Mouse (Mus musculus) layer of hippocampus, adult 18-20 months (tissue): Measurements from ENCODE around the gene Eno2. TPM values are rescaled to one million over a fixed set of nuclear protein-coding genes. Genes with fewer than 3 reads are reported as not detected.

ENCODE experiments used
- DNase-seq, 2 experiments: peaks; one replicate each; pipeline ENCODE4 v3.0.0; 2022; ENCODE audit warnings: low spot score in 2 of 2
- total RNA-seq, 2 experiments: library from RNA; stranded (reverse); gene quantifications; 2 replicates each; pipeline ENCODE4 v1.2.3; 2021

The Eno2 gene
- total RNA-seq, 2 experiments from 2014 or later: 1,059 TPM

GRCm38 (mm10) chr6:124767920-124768703 is 1.4 kb downstream of the Eno2 start:
- peak in 1 of 2 experiments; percentile 62 for DNase-seq

GRCm38 (mm10) chr6:124767536-124767919 is 1.9 kb downstream of the Eno2 start:
- no peak for DNase-seq

- DNase-seq: no peak
Observed at GRCm38 (mm10) chr6:124765951-124766350, 3.5 kb downstream of the Eno2 start.

DNA sequence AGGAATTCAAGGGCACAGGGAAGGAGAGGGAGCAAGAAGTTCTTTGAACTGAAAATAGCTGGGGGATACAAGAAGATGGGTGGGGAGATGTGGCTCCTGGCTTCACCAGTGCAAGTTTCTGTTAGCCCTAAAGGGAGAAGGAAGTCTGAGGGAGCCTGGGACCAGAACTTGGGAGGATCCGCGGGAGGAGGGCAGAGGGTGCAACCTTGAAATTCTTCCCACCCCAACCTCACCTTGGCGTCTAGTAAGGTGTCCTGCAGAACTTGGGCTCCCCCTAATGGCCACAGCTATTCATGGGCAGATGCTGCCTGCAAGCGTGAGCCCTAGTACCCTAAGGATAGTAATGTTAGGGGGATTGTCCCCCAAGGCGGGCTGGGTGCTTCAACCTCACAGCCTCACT is 10.2 kb downstream of the Eno2 start:
- DNase-seq: peak; percentile 72 to 89

DNA sequence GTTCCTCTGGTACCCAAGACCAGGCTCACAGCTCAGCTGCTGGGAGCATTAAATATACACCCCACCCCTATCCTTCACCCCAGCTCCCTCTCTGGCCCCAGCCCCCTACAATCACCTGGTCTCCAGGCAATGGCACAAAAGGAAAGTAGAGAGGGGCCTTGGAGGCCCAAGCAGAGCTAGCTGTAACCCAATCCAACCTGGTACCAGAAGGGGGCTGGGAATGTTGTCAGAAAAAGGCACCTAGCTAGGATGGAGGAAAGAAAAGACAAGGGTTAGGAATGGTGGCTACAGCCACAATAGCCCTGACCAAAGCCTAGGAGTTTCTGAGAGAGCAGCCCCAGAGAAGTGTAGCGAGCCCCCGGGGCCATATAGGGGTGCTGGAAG is 10.6 kb downstream of the Eno2 start:
- no peak for DNase-seq

DNA sequence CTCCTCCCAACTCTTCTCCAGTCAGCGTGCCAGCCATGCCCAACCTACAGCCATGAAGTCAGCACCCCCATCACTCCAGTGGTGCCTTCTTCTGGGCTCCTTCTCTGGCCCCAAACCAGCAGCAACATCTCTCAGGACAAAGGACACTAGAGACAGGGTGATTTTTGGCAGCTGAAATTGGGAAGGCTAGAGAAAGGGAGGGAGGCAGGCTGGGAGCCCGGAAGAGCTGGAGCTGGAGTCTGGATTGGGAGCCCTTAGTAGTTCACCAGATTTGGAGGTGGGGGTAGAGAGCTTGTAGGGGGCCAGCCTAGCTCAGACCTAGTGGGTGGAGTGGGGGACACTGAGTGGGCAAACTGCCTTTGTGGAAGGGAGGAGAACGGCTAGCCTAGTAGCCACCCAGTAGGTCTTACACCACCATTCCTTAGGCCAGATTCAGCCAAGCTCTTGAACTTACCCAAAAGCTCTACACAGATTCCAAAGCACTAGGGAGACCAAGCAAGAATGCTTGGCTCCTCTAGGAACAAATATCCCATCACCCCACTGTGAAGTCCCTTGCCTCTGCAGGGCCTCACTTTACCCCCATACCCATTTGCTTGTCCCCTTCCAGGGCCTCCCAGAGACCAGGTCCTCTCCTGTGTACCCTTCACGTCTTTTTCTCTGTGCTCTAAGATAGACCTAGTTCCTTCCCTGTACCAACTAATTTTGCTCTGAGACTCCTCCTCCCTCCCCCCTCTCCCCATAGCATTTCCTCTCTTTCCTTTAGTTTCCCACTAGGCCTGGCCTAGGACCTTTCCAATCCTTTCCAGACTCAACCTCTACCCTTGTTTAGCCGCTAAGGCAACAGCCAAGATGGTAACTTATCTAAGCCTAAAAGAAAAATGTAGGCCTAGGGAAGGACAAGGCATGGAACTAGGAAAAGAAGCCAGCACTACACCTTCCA is 11.3 kb downstream of the Eno2 start:
- peak in 1 of 2 experiments; percentile 73 for DNase-seq

- DNase-seq: no peak
Observed at GRCm38 (mm10) chr6:124757351-124757880, 12.1 kb downstream of the Eno2 start.

GRCm38 (mm10) chr6:124756652-124757350 is 12.7 kb downstream of the Eno2 start:
- peak; percentile 67 to 75 for DNase-seq

DNA sequence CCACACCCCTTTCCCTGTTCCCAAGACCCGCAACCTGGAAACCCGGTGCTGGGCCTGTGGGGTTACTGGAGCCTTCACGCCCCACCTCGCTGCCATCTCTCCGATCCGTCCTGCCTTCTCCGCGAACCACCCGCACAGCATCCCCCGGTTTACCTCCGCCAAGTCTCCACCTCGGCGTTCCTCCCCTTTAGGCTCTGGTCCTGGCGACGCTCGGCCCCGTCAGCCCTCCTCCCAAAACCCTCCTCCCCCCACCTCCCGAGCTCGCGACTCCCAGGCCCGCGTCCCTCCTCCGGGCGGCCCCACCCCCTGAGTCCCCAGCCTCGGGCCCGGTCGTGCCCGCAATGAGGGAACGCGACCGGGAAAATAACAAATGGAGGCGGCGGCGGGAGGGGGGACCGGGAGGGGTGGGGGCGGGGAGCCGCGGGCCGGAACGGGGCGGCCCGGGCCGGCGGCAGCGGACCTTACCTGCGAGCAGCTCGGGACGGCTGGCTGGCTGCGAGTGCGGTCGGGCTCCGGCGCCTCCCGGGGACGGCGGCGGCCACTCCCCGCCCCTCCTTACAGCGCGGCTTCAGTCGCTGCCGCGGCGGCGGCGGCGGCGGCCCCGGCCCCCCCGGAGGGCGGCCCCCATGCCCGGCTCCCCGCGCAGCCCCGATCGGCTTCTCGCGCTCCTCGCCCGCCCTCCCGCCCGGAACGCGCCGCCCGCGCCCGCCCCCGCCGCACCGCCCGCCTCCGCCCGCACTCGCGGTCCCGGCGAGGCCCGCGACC is 13.5 kb downstream of the Eno2 start, which contains the start of the genes Gm45234 and Atn1:
Gene Gm45234 (minus strand): TSS at position 191 of the 765 bp plus-strand sequence.
Gene Atn1 (minus strand): TSS at position 694 of the 765 bp plus-strand sequence.
- peak in 1 of 2 experiments; percentile 52 for DNase-seq

DNA sequence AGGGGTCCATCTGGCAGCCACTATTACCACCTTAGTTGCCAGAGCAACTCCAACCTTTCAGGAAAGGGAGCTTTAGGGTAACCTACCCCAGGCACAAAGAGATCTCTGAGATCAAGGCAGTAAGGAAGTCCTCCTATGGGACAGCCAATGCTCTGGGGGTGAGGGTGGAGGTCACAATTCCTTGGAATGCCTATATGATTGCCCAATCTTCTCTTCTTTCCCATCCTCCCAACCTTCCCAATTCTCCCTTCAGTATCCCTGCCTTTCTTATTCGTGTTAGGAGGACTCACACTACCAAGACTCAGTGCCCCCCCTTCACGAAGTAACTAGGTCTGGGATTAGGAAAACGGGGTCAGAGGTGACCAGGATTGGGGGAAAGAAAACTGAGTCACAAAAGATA is 14.2 kb downstream of the Eno2 start:
- DNase-seq: no peak

- DNase-seq: no peak
Observed at GRCm38 (mm10) chr6:124753861-124754260, 15.6 kb downstream of the Eno2 start.

DNA sequence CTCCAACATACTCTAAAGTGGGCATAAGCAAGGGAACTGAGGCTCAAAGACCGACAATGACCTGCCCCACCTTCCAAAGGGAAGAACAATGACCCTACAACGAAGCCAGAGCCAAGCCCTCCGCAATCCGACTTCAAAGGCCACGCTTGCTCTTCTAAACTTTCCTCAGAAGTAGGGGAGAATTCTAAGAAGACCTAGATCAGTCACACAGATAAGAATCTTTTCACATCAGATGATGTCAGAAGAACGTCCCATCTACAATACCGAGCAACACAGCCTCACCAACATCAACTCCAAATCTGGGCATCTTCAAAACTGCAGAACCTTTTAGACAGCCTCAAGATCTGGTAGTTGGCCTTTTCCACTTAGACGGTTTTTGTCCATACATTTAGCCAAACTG is 19.1 kb downstream of the Eno2 start:
- no peak for DNase-seq

DNA sequence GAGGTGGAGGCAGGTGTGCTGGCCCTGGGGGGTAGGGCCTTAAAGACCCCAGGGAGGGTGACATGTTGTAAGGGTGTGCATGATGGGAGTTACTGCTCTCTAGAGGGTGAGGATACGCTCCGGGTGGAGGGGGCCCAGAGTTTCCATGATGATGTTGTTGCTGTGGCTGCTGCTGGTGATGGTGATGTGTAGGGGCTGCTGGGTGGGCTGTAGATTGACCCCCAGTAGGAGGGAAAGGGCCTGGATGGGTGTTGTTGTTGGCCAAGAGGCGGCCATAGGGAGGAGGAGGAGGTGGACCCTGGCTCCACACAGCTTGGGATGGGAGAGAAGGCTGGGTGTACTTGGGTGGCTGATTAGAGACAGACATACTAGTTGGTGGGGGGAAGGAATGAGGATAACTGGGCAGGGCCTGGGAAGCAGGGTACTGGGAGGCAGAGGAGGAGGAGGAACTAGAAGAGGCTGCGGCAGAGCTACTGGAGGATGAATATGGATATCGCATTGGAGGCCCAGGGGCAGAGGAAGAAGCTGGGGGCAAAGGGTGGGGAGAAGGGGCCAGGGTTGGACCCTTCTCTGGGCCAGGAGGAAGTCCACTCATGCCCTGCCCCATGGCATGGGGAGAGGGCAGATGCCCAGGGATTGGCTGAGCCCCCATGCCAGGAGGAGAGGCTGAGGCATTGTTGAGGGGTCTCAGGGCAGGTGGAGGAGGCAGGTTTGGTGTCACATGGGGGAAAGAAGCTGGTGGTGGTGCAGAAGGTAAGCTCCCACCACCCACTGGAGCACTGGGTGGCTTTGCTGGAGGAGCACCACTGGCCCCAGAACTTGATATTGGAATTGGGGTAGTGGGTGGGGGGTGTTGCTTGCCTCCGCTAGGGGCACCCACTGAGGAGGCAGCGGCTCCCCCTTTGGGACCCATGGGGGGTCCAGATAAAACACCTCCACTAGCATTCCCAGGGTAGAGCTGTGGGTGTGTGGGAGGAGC is 22.5 kb downstream of the Eno2 start:
- DNase-seq: peak in 1 of 2 experiments; percentile 39

GRCm38 (mm10) chr6:124746296-124746605 is 23.2 kb downstream of the Eno2 start:
- DNase-seq: no peak

DNA sequence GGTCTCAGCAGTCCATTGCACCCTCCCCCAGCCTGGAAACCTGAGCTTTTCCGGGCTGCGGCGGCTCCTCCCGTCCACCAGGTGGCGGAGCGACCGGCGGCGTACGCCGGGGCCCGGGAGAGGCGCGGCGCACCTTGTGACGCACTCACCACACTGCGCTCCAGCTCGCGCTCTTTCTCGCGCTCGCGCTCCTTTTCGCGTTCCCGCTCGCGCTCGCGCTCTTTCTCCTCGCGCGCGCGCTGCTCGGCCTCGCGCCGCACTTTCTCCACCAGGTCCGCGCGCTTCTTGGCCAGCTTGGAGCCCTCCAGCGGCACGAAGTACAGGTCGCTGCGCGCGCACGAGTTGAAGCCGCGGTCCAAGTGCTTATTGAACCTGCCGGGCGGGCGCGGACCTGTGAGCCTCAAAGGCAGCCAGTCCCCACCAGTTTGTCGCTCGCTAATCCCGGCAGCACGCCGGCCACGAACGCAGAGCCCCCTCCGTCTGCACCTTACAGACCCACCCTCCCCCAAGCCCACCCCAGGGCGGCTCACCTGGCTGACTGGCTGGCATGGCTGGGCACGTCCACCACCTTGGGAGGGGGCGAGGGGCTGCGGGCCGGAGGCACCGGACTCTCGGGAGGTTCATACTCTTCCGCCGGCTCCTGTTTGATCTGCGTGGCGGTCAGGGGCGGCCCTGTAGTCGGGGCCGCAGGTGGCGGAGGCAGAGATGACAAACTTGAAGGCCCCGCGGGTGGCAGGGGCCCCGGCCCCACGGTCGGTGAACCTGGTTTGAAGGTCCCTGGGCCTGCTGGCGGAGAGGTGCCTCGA is 23.8 kb downstream of the Eno2 start:
- peak; percentile 93 to 96 for DNase-seq

- no peak for DNase-seq
Observed at GRCm38 (mm10) chr6:124744755-124745321, 24.6 kb downstream of the Eno2 start.

DNA sequence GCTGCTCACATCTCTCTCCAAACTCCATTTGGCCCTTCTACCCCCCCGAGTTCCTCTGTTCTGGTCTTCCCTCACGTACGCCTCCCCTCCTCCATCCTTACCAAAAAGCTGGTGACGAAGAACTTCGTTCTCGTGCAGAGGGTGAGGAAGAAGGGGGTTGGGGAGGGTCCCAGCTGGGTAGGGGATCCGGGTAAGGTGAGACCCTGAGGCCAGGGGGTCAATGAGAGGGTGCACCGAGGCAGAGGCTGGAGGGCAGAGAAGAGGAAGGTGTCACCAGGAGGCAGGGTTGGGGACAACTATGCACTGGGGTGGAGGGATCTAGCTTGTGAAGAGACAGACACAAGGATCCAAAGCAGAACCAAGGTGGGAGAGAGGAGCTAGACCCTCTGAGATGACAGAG is 25.8 kb downstream of the Eno2 start:
- DNase-seq: no peak
